Mouse (Mus musculus) forebrain, embryonic 16.5 days (tissue): ENCODE results near the gene Sumf2. TPM values are rescaled to one million over a fixed set of nuclear protein-coding genes. Genes with fewer than 3 reads are reported as not detected.

Experiments
- ATAC-seq: fragments of 200-750 bp; cut with Nextera tagmentation; 2 replicates; pipeline ENCODE4 v1.8.0; 2017; ENCODE audit warnings: mild to moderate bottlenecking, moderate library complexity
- H3K27ac ChIP-seq: fragments of 300-500 bp; sonication (generic); 2 replicates; pipeline ENCODE4 v1.5.1; 2014; ENCODE audit warnings: low read length, control low read depth
- H3K27me3 ChIP-seq: fragments of 300-500 bp; sonication (generic); replicated peaks from 2 replicates; pipeline ENCODE4 v1.6.1; 2014; ENCODE audit warnings: low read length; ENCODE audit not compliant: control insufficient read depth, insufficient read depth
- H3K36me3 ChIP-seq: fragments of 300-500 bp; sonication (generic); 2 replicates; pipeline ENCODE4 v1.6.1; 2014; ENCODE audit not compliant: control insufficient read depth, insufficient read depth
- H3K4me1 ChIP-seq: fragments of 300-500 bp; sonication (generic); replicated peaks from 2 replicates; pipeline ENCODE4 v1.6.1; 2014; ENCODE audit warnings: low read length; ENCODE audit not compliant: control insufficient read depth, insufficient read depth
- H3K4me2 ChIP-seq: fragments of 300-500 bp; sonication (generic); 2 replicates; pipeline ENCODE4 v1.6.1; 2014; ENCODE audit warnings: mild to moderate bottlenecking, low read length, control low read depth
- H3K4me3 ChIP-seq: fragments of 300-500 bp; sonication (generic); replicated peaks from 2 replicates; pipeline ENCODE4 v1.5.1; 2014; ENCODE audit warnings: mild to moderate bottlenecking, low read length, control low read depth
- H3K9ac ChIP-seq: fragments of 300-500 bp; sonication (generic); replicated peaks from 2 replicates; pipeline ENCODE4 v1.6.1; 2014; ENCODE audit warnings: low read depth, low read length, control low read depth
- H3K9me3 ChIP-seq: fragments of 300-500 bp; sonication (generic); 2 replicates; pipeline ENCODE4 v1.6.1; 2016; ENCODE audit warnings: low read length; ENCODE audit not compliant: control insufficient read depth
- WGBS: fragments of 180-500 bp; shearing (Covaris S2); extraction: QIAGEN DNeasy Blood & Tissue Kit; methylation state at CpG from one replicate; pipeline ENCODE4 v1.1.7; 2014; 5-methylcytosine and 5-hydroxymethylcytosine counted together
- polyA plus RNA-seq: library from polyadenylated mRNA; unstranded; fragments of >200 nt; fragmentation: Nextera tagmentation; extraction: Ambion mirVana; gene quantifications from 2 replicates; pipeline ENCODE4 v1.2.1, GENCODE M21; 2015

The Sumf2 gene
- polyA plus RNA-seq, 1 experiment from 2014 or later, result 25.8 TPM

DNA sequence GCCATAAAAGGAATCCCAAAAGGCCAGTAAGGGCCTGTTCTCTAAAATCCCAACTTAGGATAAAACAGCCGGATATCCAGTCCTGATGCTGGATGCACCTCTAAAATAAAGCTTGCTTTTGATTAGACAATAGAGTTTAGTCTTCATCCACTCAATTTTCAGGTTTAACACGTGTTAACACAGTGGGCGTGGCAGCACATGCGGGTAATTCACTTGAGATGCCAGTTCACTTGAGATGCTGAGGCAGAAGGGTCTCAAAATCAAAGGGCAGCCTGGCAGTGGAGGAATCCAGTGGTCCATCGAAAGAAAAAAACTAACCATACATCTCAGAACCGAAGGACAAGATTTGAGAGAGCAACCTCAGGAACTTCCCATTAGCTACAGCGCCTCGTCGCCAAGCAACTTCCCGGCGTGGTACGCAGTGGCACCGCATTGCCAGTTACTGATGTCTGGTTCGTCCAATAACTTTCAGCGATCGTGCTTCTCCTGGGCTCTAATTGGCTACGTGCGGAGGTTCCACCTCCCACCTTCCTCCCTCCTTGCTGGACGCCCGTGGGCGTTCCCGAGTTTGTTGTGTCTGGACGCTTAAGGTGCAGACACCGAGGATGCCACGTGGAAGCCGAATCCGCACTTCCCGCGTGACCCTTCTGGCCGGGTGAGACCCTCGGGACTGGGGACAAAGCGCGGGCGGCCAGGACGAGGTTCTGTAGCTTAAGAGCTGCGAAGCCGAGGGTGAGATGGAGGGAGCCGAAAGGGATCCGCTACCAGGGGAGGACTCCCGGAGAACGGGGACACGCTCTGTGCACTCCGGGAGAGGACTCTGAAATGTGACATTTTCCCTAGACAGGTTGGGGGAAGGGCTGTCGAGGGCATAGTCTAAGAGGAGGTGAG lies 48.7 kb downstream of the Sumf2 start, which contains the start of gene Zbed5:
TSS of gene Zbed5 (plus strand) at position 526 of the 891 bp plus-strand sequence.
- Histone ChIP-seq H3K27ac (no peak within 1 kb of the TSS), H3K9me3 (no peaks in the 10 kb centered on the region), H3K4me2 (peak within 1 kb of the TSS; percentile 64), H3K9ac (peak within 1 kb of the TSS; percentile 71), H3K36me3 (no peaks in the 10 kb centered on the region), H3K4me1 (peaks cover 11% of the 10 kb centered on the region), H3K4me3 (peak within 1 kb of the TSS; percentile 89), H3K27me3 (no peaks in the 10 kb centered on the region)
- peak; percentile 100 for ATAC-seq
- WGBS, result 2% methylated on average over 44 of the region's 44 CpGs

DNA sequence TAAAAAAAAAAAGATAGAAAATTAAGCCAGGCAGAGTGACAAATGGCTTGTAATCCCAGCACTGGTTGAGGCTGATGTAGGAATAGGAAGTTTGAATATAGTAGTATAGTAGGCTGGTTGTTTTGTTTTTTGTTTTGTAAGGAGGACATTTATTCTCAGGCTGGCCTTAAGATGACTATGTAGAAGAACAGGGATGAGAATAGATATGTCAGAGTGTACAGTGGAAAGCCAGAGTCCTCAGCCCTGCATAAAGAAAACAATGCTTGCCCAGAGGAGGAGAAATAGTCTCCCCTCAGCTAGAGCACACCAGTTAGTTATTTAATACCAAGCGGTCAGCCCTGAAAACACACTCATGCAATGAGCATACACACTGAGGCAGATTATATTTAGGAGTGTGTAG lies 51.7 kb downstream of the Sumf2 start, which contains the start of gene Phkg1:
TSS of gene Phkg1 (minus strand) at position 101 of the 400 bp plus-strand sequence.
- H3K9ac ChIP-seq, result no peak within 1 kb of the TSS
- H3K27me3 ChIP-seq, result no peaks in the 10 kb centered on the region
- no peak within 1 kb of the TSS for H3K4me2 ChIP-seq
- no peak within 1 kb of the TSS for H3K27ac ChIP-seq
- H3K9me3 ChIP-seq, result no peaks in the 10 kb centered on the region
- WGBS, result 100% methylated on average over 1 of the region's 1 CpGs
- no peak within 1 kb of the TSS for H3K4me3 ChIP-seq
- ATAC-seq, result no peak
- H3K4me1 ChIP-seq, result peaks cover 11% of the 10 kb centered on the region
- peaks cover 3% of the 10 kb centered on the region for H3K36me3 ChIP-seq

DNA sequence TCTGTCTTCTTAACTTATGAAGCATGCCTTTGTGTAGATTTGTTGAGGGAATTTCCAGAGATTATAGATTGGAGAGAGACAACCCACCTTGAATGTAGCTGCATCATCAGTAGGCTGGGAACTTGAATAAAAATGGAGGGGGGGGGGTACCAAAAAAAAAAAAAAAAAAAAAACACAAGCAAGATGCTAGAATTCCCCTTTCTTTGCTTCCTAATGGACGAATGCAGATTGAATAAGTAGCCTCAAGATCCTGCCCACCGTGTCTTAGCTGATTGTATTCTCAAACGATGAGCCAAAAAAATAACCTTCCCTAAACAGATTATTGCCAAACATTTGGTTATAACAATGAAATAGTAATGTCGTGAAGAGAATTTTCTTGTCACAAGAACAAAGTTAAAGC lies 61.0 kb downstream of the Sumf2 start:
- H3K27me3 ChIP-seq, result no peaks in the 10 kb centered on the region
- WGBS, result 23% methylated on average over 4 of the region's 4 CpGs
- peaks cover 3% of the 10 kb centered on the region for H3K36me3 ChIP-seq
- H3K27ac ChIP-seq, result peak overlapping the region; percentile 85
- H3K9ac ChIP-seq, result peak overlapping the region; percentile 85
- H3K4me3 ChIP-seq, result peak overlapping the region; percentile 71
- peak overlapping the region; percentile 58 for H3K4me2 ChIP-seq
- ATAC-seq, result no peak
- no peaks in the 10 kb centered on the region for H3K9me3 ChIP-seq
- peaks cover 12% of the 10 kb centered on the region for H3K4me1 ChIP-seq

DNA sequence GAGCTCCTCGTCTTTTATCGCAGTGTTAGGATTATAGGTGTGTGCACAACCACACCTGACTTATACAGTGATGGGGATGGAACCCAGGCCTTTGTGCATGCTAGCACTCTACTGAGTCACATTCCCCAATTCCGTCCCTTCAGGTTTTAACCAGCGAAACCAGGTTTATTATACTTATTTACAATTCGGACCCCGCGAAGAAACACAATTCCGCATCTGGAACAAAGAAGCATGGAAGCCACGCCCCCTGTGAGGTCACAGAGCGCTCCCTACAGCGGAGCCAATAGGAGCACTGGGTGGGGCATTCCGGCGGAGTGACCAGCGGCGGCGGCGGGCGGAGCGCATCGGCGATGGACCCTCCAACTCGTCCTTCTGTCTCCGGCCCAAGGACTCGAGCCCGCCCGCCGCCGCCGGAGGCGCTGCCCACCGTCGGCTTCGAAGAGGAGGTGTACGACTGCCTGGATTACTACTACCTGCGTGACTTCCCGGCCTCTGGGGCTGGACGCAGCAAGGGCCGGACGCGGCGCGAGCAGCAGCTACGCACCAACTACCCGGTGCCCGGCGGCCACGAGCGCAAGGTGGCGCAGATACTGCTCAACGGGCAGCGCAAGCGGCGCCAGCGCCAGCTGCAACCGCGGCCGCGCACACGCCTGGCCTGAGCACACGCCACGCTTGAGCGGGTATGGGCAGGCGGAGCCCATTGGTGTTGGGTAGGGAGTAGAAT lies 61.6 kb downstream of the Sumf2 start, which contains the start of gene Nupr1l:
TSS of gene Nupr1l (plus strand) at position 299 of the 724 bp plus-strand sequence.
- Histone ChIP-seq H3K4me3 (peak within 1 kb of the TSS; percentile 71), H3K4me1 (peaks cover 12% of the 10 kb centered on the region), H3K36me3 (no peaks in the 10 kb centered on the region), H3K9me3 (no peaks in the 10 kb centered on the region), H3K4me2 (peak within 1 kb of the TSS; percentile 58), H3K27ac (peak within 1 kb of the TSS; percentile 85), H3K27me3 (no peaks in the 10 kb centered on the region), H3K9ac (peak within 1 kb of the TSS; percentile 85)
- peak; percentile 97 for ATAC-seq
- under 1% methylated on average over 63 of the region's 63 CpGs for whole genome bisulfite sequencing

DNA sequence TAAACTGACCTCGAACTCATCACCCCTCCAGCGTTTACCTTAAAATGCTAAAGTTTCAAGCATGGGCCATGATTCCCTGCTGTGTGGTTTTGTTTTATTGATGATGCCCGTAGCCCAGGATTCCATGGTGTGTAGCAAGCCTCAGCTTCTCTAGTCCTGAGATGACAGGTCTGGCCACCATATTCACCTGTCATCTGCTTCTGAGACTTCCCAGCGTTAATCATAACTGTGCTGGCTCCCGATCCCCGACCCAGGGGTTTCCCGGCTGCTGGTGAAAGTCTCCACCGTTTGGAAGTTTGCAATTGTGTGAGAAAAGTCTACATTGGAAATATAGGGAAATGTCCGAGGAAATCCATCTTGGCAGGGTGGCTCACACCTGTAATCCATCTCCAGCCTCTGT lies 62.4 kb downstream of the Sumf2 start:
- Histone ChIP-seq H3K27ac (no peak overlapping the region), H3K27me3 (no peaks in the 10 kb centered on the region), H3K4me2 (peak overlapping the region; percentile 58), H3K9ac (peak overlapping the region; percentile 85), H3K4me3 (peak overlapping the region; percentile 71), H3K4me1 (peaks cover 12% of the 10 kb centered on the region), H3K9me3 (no peaks in the 10 kb centered on the region), H3K36me3 (no peaks in the 10 kb centered on the region)
- 72% methylated on average over 9 of the region's 9 CpGs for WGBS
- no peak for ATAC-seq

DNA sequence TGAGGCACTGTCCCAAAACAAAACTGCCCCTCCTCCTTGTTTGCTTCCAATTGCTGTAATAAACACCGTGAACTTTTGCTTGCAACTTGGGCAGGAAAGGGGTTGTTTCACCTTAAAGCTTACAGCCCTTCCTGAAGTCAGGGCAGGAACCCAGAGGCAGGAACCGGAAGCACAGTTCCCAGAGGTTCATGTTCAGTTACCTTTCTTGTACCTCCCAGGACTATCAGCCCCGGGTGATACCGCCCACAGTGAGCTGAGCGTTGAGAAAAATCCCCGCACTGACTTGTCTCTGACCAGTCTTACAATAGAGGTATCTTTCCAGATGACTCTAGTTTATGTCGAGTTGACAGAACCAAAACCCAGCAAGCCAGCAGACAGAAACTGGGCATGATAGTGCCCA lies 62.8 kb downstream of the Sumf2 start:
- H3K9me3 ChIP-seq, result no peaks in the 10 kb centered on the region
- ATAC-seq, result no peak
- H3K9ac ChIP-seq, result no peak overlapping the region
- H3K4me1 ChIP-seq, result peaks cover 12% of the 10 kb centered on the region
- H3K4me3 ChIP-seq, result no peak overlapping the region
- H3K36me3 ChIP-seq, result no peaks in the 10 kb centered on the region
- no peak overlapping the region for H3K27ac ChIP-seq
- no peak overlapping the region for H3K4me2 ChIP-seq
- H3K27me3 ChIP-seq, result no peaks in the 10 kb centered on the region
- WGBS, result 86% methylated on average over 7 of the region's 7 CpGs

Other genes starting within 250 kb of the Sumf2 start
- 9.4 and 10.4 TPM in 2 replicates for gene Zfp11, start 176.9 kb upstream of the Sumf2 start, polyA plus RNA-seq
- gene Sept14, start 138.5 kb upstream of the Sumf2 start, polyA plus RNA-seq, result not detected in 2 replicates
- 177 and 190 TPM in 2 replicates for gene Mrps17, start 131.5 kb upstream of the Sumf2 start, polyA plus RNA-seq
- gene Nipsnap2, start 121.9 kb upstream of the Sumf2 start, polyA plus RNA-seq, result 74.0 and 77.2 TPM in 2 replicates
- gene Psph, start 59.5 kb upstream of the Sumf2 start, polyA plus RNA-seq, result 42.3 and 42.9 TPM in 2 replicates
- 801 and 835 TPM in 2 replicates for gene Chchd2, start 40.5 kb downstream of the Sumf2 start, polyA plus RNA-seq
- 19.9 and 21.4 TPM in 2 replicates for gene Zbed5, start 48.7 kb downstream of the Sumf2 start, polyA plus RNA-seq
- 0.43 and 0.62 TPM in 2 replicates for gene Phkg1, start 51.6 kb downstream of the Sumf2 start, polyA plus RNA-seq
- gene Nupr1l, start 61.6 kb downstream of the Sumf2 start, polyA plus RNA-seq, result 4.1 and 5.1 TPM in 2 replicates
- gene Vkorc1l1, start 95.0 kb downstream of the Sumf2 start, polyA plus RNA-seq, result 28.7 and 34.2 TPM in 2 replicates
- gene Gusb, start 156.1 kb downstream of the Sumf2 start, polyA plus RNA-seq, result 14.4 and 17.4 TPM in 2 replicates
- 26.5 and 32.5 TPM in 2 replicates for gene Asl, start 182.3 kb downstream of the Sumf2 start, polyA plus RNA-seq
- 73.7 and 81.4 TPM in 2 replicates for gene Crcp, start 182.3 kb downstream of the Sumf2 start, polyA plus RNA-seq
- 59.5 and 66.1 TPM in 2 replicates for gene Tpst1, start 226.3 kb downstream of the Sumf2 start, polyA plus RNA-seq